Mouse (Mus musculus): ENCODE measurements around the gene Psen1. TPM values are rescaled to one million over a fixed set of nuclear protein-coding genes. Genes with fewer than 3 reads are reported as not detected.

Gene Psen1
- polyA plus RNA-seq, 1 experiment from 2014 or later: 98.6 TPM

- Histone ChIP-seq H3K36me3 (ENCODE audit: control insufficient read depth, insufficient read depth, low read length) (peaks cover 9% of the 10 kb centered on the region), H3K4me2 (ENCODE audit: low read depth, low read length) (no peak overlapping the region), H3K4me1 (ENCODE audit: control insufficient read depth, insufficient read depth, low read length) (peaks cover 4% of the 10 kb centered on the region), H3K9ac (ENCODE audit: low read depth, low read length) (no peak overlapping the region), H3K9me3 (ENCODE audit: control insufficient read depth, low read length) (no peaks in the 10 kb centered on the region), H3K27me3 (replicated peaks; ENCODE audit: control insufficient read depth, insufficient read depth, low read length) (no peaks in the 10 kb centered on the region), H3K4me3 (ENCODE audit: low read length) (no peak overlapping the region), H3K27ac (ENCODE audit: low read length) (no peak overlapping the region)
- no peak for ATAC-seq
- 90% methylated on average over 15 of the region's 15 CpGs for WGBS
Observed at GRCm38 (mm10) chr12:83716416-83717184, 28.6 kb downstream of the Psen1 start.

DNA sequence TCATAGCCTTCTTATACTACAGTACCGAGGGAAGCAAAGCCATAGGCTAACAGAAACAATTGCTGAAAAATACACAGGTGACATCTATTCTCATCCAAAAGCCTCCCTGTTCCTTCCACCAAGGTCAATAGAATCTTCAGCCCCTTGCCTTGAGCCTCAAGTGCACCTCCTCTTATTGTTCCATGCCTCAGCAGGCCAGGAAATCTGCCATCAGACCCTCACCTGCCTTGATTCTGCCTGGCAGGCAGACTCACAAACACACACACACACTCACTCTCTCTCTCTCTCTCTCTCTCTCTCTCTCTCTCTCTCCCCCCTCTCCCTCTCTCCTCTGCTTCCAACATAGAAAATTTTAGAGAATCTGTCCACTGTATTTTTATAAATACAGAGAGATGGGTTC is 31.5 kb downstream of the Psen1 start:
- 97% methylated on average over 1 of the region's 1 CpGs for WGBS
- Histone ChIP-seq H3K4me2 (ENCODE audit: low read depth, low read length) (no peak overlapping the region), H3K27ac (ENCODE audit: low read length) (no peak overlapping the region), H3K4me3 (ENCODE audit: low read length) (no peak overlapping the region), H3K36me3 (ENCODE audit: control insufficient read depth, insufficient read depth, low read length) (peaks cover 18% of the 10 kb centered on the region), H3K4me1 (ENCODE audit: control insufficient read depth, insufficient read depth, low read length) (peaks cover 5% of the 10 kb centered on the region), H3K27me3 (replicated peaks; ENCODE audit: control insufficient read depth, insufficient read depth, low read length) (no peaks in the 10 kb centered on the region), H3K9me3 (ENCODE audit: control insufficient read depth, low read length) (no peaks in the 10 kb centered on the region), H3K9ac (ENCODE audit: low read depth, low read length) (no peak overlapping the region)
- ATAC-seq: no peak

DNA sequence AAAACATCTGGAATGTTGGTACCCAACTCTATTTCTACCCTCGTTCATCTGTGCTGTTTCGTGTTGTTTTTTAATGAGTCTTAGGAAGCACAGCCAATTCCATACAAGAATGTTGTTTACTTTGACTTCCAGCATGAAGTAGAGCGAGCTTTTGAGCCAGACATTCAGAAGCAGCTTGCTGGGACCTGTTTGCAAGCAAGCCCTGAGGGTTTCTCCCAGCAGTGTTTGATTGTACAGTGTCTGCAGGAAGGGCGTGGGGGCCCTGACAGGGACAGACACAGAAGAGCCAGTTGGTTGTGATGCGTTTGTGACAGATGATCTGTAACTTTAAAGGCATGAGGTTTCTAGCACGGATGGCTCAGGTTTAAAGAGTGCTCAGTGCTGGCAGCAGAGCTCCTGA is 33.3 kb downstream of the Psen1 start:
- 40% methylated on average over 6 of the region's 6 CpGs for WGBS
- Histone ChIP-seq H3K27ac (ENCODE audit: low read length) (peak overlapping the region; percentile 45), H3K4me2 (ENCODE audit: low read depth, low read length) (no peak overlapping the region)

GRCm38 (mm10) chr12:83723037-83723436 is 35.1 kb downstream of the Psen1 start:
- ATAC-seq: no peak
- Histone ChIP-seq H3K9ac (ENCODE audit: low read depth, low read length) (no peak overlapping the region), H3K4me2 (ENCODE audit: low read depth, low read length) (no peak overlapping the region), H3K27me3 (replicated peaks; ENCODE audit: control insufficient read depth, insufficient read depth, low read length) (no peaks in the 10 kb centered on the region), H3K27ac (ENCODE audit: low read length) (no peak overlapping the region), H3K4me3 (ENCODE audit: low read length) (no peak overlapping the region), H3K36me3 (ENCODE audit: control insufficient read depth, insufficient read depth, low read length) (peaks cover 15% of the 10 kb centered on the region), H3K4me1 (ENCODE audit: control insufficient read depth, insufficient read depth, low read length) (peaks cover 11% of the 10 kb centered on the region), H3K9me3 (ENCODE audit: control insufficient read depth, low read length) (no peaks in the 10 kb centered on the region)
- WGBS: 84% methylated on average over 3 of the region's 3 CpGs

More for the DNA sequence above, 33.3 kb downstream of the Psen1 start:
- Histone ChIP-seq H3K36me3 (ENCODE audit: control insufficient read depth, insufficient read depth, low read length) (peaks cover 21% of the 10 kb centered on the region), H3K27me3 (replicated peaks; ENCODE audit: control insufficient read depth, insufficient read depth, low read length) (no peaks in the 10 kb centered on the region), H3K4me1 (ENCODE audit: control insufficient read depth, insufficient read depth, low read length) (peaks cover 11% of the 10 kb centered on the region), H3K9me3 (ENCODE audit: control insufficient read depth, low read length) (no peaks in the 10 kb centered on the region), H3K9ac (ENCODE audit: low read depth, low read length) (no peak overlapping the region), H3K4me3 (ENCODE audit: low read length) (no peak overlapping the region)
- ATAC-seq: 0 out of 2 replicates have a peak, but pooled peaks have one; percentile 57

DNA sequence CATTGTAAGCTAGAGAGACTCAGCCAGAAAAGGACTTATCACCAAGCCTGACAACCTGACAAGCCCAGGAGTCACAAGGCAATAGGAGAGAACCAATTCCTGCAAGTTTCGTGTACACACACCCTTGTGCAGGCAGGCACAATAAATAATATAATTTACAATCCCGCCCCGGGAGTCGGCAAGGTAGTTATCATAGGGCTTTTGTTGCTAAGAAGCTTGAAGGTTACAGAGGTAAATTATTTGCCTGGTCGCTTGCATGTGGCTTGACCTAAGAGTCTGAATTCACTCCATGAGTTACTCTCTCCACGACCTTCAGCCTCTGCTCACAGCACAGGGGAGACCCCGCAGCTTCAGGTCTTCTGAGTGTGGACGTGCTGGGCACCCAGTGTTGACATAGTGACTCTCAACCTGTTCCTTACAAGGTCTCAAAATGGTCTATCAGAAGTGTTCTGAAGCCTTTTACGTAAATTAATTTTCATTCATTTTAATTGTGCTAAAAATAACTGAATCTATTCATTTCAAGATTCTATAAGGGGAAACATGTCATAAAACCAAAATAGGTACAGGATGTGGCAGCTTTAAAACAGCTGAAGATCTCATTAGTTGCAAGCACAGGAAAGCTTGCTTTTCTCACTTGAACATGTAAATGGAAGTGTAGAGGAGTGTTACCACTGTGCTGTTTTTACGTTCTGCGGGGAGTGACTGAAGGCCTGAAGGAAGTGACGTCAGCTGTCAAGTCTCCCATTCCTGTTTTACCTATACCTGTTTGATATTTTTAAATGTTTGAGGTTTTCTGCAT is 38.8 kb downstream of the Psen1 start:
- H3K4me1 ChIP-seq (ENCODE audit: control insufficient read depth, insufficient read depth, low read length): peaks cover 6% of the 10 kb centered on the region; the same call in 1 of the 2 replicates
- no peaks in the 10 kb centered on the region for H3K27me3 ChIP-seq (replicated peaks; ENCODE audit: control insufficient read depth, insufficient read depth, low read length)
- H3K36me3 ChIP-seq (ENCODE audit: control insufficient read depth, insufficient read depth, low read length): peaks cover 14% of the 10 kb centered on the region
- ATAC-seq: peak; percentile 81
- H3K4me2 ChIP-seq (ENCODE audit: low read depth, low read length): no peak overlapping the region
- WGBS: 48% methylated on average over 12 of the region's 12 CpGs
- no peaks in the 10 kb centered on the region for H3K9me3 ChIP-seq (ENCODE audit: control insufficient read depth, low read length)
- H3K4me3 ChIP-seq (ENCODE audit: low read length): no peak overlapping the region
- peak overlapping the region; percentile 63 for H3K27ac ChIP-seq (ENCODE audit: low read length)
- H3K9ac ChIP-seq (ENCODE audit: low read depth, low read length): no peak overlapping the region

GRCm38 (mm10) chr12:83732225-83732624 is 44.3 kb downstream of the Psen1 start:
- 85% methylated on average over 5 of the region's 5 CpGs for whole genome bisulfite sequencing
- Histone ChIP-seq H3K4me2 (ENCODE audit: low read depth, low read length) (no peak overlapping the region), H3K9ac (ENCODE audit: low read depth, low read length) (no peak overlapping the region), H3K27me3 (replicated peaks; ENCODE audit: control insufficient read depth, insufficient read depth, low read length) (no peaks in the 10 kb centered on the region), H3K36me3 (ENCODE audit: control insufficient read depth, insufficient read depth, low read length) (peaks cover 19% of the 10 kb centered on the region), H3K27ac (ENCODE audit: low read length) (no peak overlapping the region), H3K4me3 (ENCODE audit: low read length) (no peak overlapping the region), H3K4me1 (ENCODE audit: control insufficient read depth, insufficient read depth, low read length) (no peaks in the 10 kb centered on the region), H3K9me3 (ENCODE audit: control insufficient read depth, low read length) (no peaks in the 10 kb centered on the region)
- ATAC-seq: 0 out of 2 replicates have a peak, but pooled peaks have one; percentile 59

DNA sequence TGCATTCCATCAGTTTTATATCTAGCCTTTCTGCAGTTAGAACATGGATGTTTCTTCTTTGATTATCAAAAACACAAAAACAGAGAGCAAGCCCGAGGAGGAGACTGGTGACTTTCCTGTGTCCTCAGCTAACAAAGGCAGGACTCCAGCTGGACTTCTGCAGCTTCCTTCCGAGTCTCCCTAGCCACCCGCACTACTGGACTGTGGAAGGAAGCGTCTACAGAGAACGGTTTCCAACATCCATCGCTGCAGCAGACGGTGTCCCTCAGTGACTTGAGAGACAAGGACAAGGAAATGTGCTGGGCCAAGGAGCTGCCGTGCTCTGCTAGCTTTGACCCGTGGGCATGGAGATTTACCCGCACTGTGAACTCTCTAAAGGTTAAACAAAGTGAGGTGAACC is 46.1 kb downstream of the Psen1 start:
- Histone ChIP-seq H3K27ac (ENCODE audit: low read length) (no peak overlapping the region), H3K36me3 (ENCODE audit: control insufficient read depth, insufficient read depth, low read length) (peaks cover 17% of the 10 kb centered on the region), H3K9ac (ENCODE audit: low read depth, low read length) (no peak overlapping the region), H3K9me3 (ENCODE audit: control insufficient read depth, low read length) (no peaks in the 10 kb centered on the region), H3K4me1 (ENCODE audit: control insufficient read depth, insufficient read depth, low read length) (no peaks in the 10 kb centered on the region), H3K4me3 (ENCODE audit: low read length) (no peak overlapping the region), H3K27me3 (replicated peaks; ENCODE audit: control insufficient read depth, insufficient read depth, low read length) (no peaks in the 10 kb centered on the region), H3K4me2 (ENCODE audit: low read depth, low read length) (no peak overlapping the region)
- WGBS: 87% methylated on average over 10 of the region's 10 CpGs
- no peak for ATAC-seq

- Histone ChIP-seq H3K9ac (ENCODE audit: low read depth, low read length) (no peak overlapping the region), H3K36me3 (ENCODE audit: control insufficient read depth, insufficient read depth, low read length) (peaks cover 16% of the 10 kb centered on the region; the same call in 1 of the 2 replicates), H3K4me1 (ENCODE audit: control insufficient read depth, insufficient read depth, low read length) (no peaks in the 10 kb centered on the region), H3K9me3 (ENCODE audit: control insufficient read depth, low read length) (no peaks in the 10 kb centered on the region), H3K27me3 (replicated peaks; ENCODE audit: control insufficient read depth, insufficient read depth, low read length) (no peaks in the 10 kb centered on the region), H3K4me2 (ENCODE audit: low read depth, low read length) (no peak overlapping the region), H3K27ac (ENCODE audit: low read length) (no peak overlapping the region), H3K4me3 (ENCODE audit: low read length) (no peak overlapping the region)
- WGBS: 72% methylated on average over 8 of the region's 8 CpGs
- no peak for ATAC-seq
Observed at GRCm38 (mm10) chr12:83736236-83736635, 48.3 kb downstream of the Psen1 start.

- no peaks in the 10 kb centered on the region for H3K27me3 ChIP-seq (replicated peaks; ENCODE audit: control insufficient read depth, insufficient read depth, low read length)
- 91% methylated on average over 1 of the region's 1 CpGs for WGBS
- no peak overlapping the region for H3K4me2 ChIP-seq (ENCODE audit: low read depth, low read length)
- H3K27ac ChIP-seq (ENCODE audit: low read length): no peak overlapping the region
- ATAC-seq: no peak
- H3K36me3 ChIP-seq (ENCODE audit: control insufficient read depth, insufficient read depth, low read length): peaks cover 11% of the 10 kb centered on the region; the same call in 1 of the 2 replicates
- H3K9ac ChIP-seq (ENCODE audit: low read depth, low read length): no peak overlapping the region
- H3K4me1 ChIP-seq (ENCODE audit: control insufficient read depth, insufficient read depth, low read length): no peaks in the 10 kb centered on the region
- H3K9me3 ChIP-seq (ENCODE audit: control insufficient read depth, low read length): no peaks in the 10 kb centered on the region
- no peak overlapping the region for H3K4me3 ChIP-seq (ENCODE audit: low read length)
Observed at GRCm38 (mm10) chr12:83738651-83739050, 50.7 kb downstream of the Psen1 start.

Measured in intestine, embryonic 16.5 days (tissue).